Mouse (Mus musculus) granulocyte monocyte progenitor cell, adult 5-6 weeks (primary cell): ENCODE results near the gene Cpb2. TPM values are rescaled to one million over a fixed set of nuclear protein-coding genes. Genes with fewer than 3 reads are reported as not detected.

Experiments
- total RNA-seq, 2 experiments: library from RNA; stranded (forward) in 1 of 2; stranded (reverse) in 1 of 2; fragments of 200-712, 200-1000 nt in 1 of 2; fragments of >200 nt in 1 of 2; fragmentation: Nextera tagmentation in 1 of 2; gene quantifications; 2 replicates each; pipeline ENCODE4 v1.2.3; 2014 to 2017

Gene Cpb2
- total RNA-seq, 2 experiments from 2014 or later, result not detected

Other genes with a start within 250 kb of the Cpb2 start
- gene Rubcnl, start 226.3 kb upstream of the Cpb2 start, total RNA-seq (2014; fragmentation: Nextera tagmentation), result 3.1 and 4.6 TPM in 2 replicates
- 0.93 and 3.1 TPM in 2 replicates for gene Rubcnl, start 226.3 kb upstream of the Cpb2 start, total RNA-seq (2017)
- not detected in 2 replicates for gene Lrrc63, start 111.4 kb upstream of the Cpb2 start, total RNA-seq (2014; fragmentation: Nextera tagmentation)
- not detected in 2 replicates for gene Lrrc63, start 111.4 kb upstream of the Cpb2 start, total RNA-seq (2017)
- 450 and 461 TPM in 2 replicates for gene Lcp1, start 111.2 kb upstream of the Cpb2 start, total RNA-seq (2014; fragmentation: Nextera tagmentation)
- gene Lcp1, start 111.2 kb upstream of the Cpb2 start, total RNA-seq (2017), result 316 and 346 TPM in 2 replicates
- 20.1 and 26.8 TPM in 2 replicates for gene Zc3h13, start 42.1 kb downstream of the Cpb2 start, total RNA-seq (2014; fragmentation: Nextera tagmentation)
- 24.5 and 29.2 TPM in 2 replicates for gene Zc3h13, start 42.1 kb downstream of the Cpb2 start, total RNA-seq (2017)
- gene Siah3, start 213.7 kb downstream of the Cpb2 start, total RNA-seq (2014; fragmentation: Nextera tagmentation), result not detected in 2 replicates
- gene Siah3, start 213.7 kb downstream of the Cpb2 start, total RNA-seq (2017), result not detected in 2 replicates